Mouse (Mus musculus): ENCODE data around the gene Serinc1.
A peak's percentile ranks its signal among the peaks of the same experiment; 100 is the strongest.

Serinc1 gene

GRCm38 (mm10) chr10:57485908-57486541 lies 46.3 kb downstream of the Serinc1 start, which contains the start of gene Hsf2:
TSS of gene Hsf2 (plus strand) at chr10:57486385.
- DNase-seq (ENCODE audit: low spot score), result peak; percentile 94

GRCm38 (mm10) chr10:57484741-57485140 lies 47.6 kb downstream of the Serinc1 start:
- no peak for DNase-seq (ENCODE audit: low spot score)

GRCm38 (mm10) chr10:57481717-57482116 lies 50.6 kb downstream of the Serinc1 start:
- DNase-seq (ENCODE audit: low spot score), result no peak

GRCm38 (mm10) chr10:57477121-57477843 lies 55.0 kb downstream of the Serinc1 start:
- peak; percentile 83 for DNase-seq (ENCODE audit: low spot score)
